Mouse (Mus musculus): ENCODE results near the gene Snx29. TPM values are rescaled to one million over a fixed set of nuclear protein-coding genes. Genes with fewer than 3 reads are reported as not detected.

Snx29 gene
- polyA plus RNA-seq, 1 experiment from 2014 or later = 21.7 TPM

Other genes starting within 250 kb of the Snx29 start
- gene Txndc11, start 188.3 kb upstream of the Snx29 start, polyA plus RNA-seq (2015; fragmentation: Nextera tagmentation; extraction: Ambion mirVana) = 27.5 and 30.0 TPM in 2 replicates
- 75.1 and 79.3 TPM in 2 replicates for gene Zc3h7a, start 146.5 kb upstream of the Snx29 start, polyA plus RNA-seq (2015; fragmentation: Nextera tagmentation; extraction: Ambion mirVana)
- gene Rsl1d1, start 119.6 kb upstream of the Snx29 start, polyA plus RNA-seq (2015; fragmentation: Nextera tagmentation; extraction: Ambion mirVana) = 165 and 168 TPM in 2 replicates
- 51.2 and 55.2 TPM in 2 replicates for gene Gspt1, start 68.6 kb upstream of the Snx29 start, polyA plus RNA-seq (2015; fragmentation: Nextera tagmentation; extraction: Ambion mirVana)
- 0.27 TPM in 1 of 2 replicates, not detected in the other for gene Tnfrsf17, start 9.1 kb upstream of the Snx29 start, polyA plus RNA-seq (2015; fragmentation: Nextera tagmentation; extraction: Ambion mirVana)